Mouse (Mus musculus) kidney, embryonic 14.5 days (tissue): Measurements from ENCODE around the gene Dlg2. TPM values are rescaled to one million over a fixed set of nuclear protein-coding genes. Genes with fewer than 3 reads are reported as not detected.

Experiments
- ATAC-seq: fragments of 200-750 bp; cut with Nextera tagmentation; 2 replicates; pipeline ENCODE4 v1.8.0; 2017; ENCODE audit warnings: moderate number of reproducible peaks, mild to moderate bottlenecking, moderate TSS enrichment, moderate library complexity; ENCODE audit not compliant: low FRiP score, low TSS enrichment
- H3K27ac ChIP-seq: fragments of 300-500 bp; sonication (generic); 2 replicates; pipeline ENCODE4 v1.5.1; 2014; ENCODE audit warnings: low read depth, mild to moderate bottlenecking, low read length, moderate library complexity, mixed read lengths
- H3K27me3 ChIP-seq: fragments of 300-500 bp; sonication (generic); 2 replicates; pipeline ENCODE4 v1.6.1; 2014; ENCODE audit warnings: mild to moderate bottlenecking, low read length; ENCODE audit not compliant: control insufficient read depth, insufficient read depth
- H3K36me3 ChIP-seq: fragments of 300-500 bp; sonication (generic); 2 replicates; pipeline ENCODE4 v1.6.1; 2014; ENCODE audit warnings: low read length, mixed read lengths; ENCODE audit not compliant: control insufficient read depth, insufficient read depth
- H3K4me1 ChIP-seq: fragments of 300-500 bp; sonication (generic); 2 replicates; pipeline ENCODE4 v1.6.1; 2014; ENCODE audit warnings: low read length, mixed read lengths; ENCODE audit not compliant: control insufficient read depth, insufficient read depth
- H3K4me2 ChIP-seq: fragments of 300-500 bp; sonication (generic); replicated peaks from 2 replicates; pipeline ENCODE4 v1.6.1; 2014; ENCODE audit warnings: low read depth, mild to moderate bottlenecking, low read length
- H3K4me3 ChIP-seq: fragments of 300-500 bp; sonication (generic); 2 replicates; pipeline ENCODE4 v1.5.1; 2014; ENCODE audit warnings: mild to moderate bottlenecking, low read length
- H3K9ac ChIP-seq: fragments of 300-500 bp; sonication (generic); 2 replicates; pipeline ENCODE4 v1.6.1; 2014; ENCODE audit warnings: low read depth, mild to moderate bottlenecking, low read length, moderate library complexity
- H3K9me3 ChIP-seq: fragments of 300-500 bp; sonication (generic); 2 replicates; pipeline ENCODE4 v1.6.1; 2016; ENCODE audit warnings: low read length; ENCODE audit not compliant: control insufficient read depth
- WGBS: fragments of 180-500 bp; shearing (Covaris S2); extraction: QIAGEN DNeasy Blood & Tissue Kit; methylation state at CpG from one replicate; pipeline ENCODE4 v1.1.7; 2014; 5-methylcytosine and 5-hydroxymethylcytosine counted together
- polyA plus RNA-seq: library from polyadenylated mRNA; unstranded; fragments of >200 nt; fragmentation: Nextera tagmentation; extraction: Ambion mirVana; gene quantifications from 2 replicates; pipeline ENCODE4 v1.2.1, GENCODE M21; 2014

The Dlg2 gene
- polyA plus RNA-seq, 1 experiment from 2014 or later = 0.97 TPM

- no peaks in the 10 kb centered on the region for H3K27me3 ChIP-seq
- 63% methylated on average over 1 of the region's 1 CpGs for WGBS
- H3K9ac ChIP-seq = no peak overlapping the region
- H3K27ac ChIP-seq = no peak overlapping the region
- H3K9me3 ChIP-seq = no peaks in the 10 kb centered on the region
- no peak overlapping the region for H3K4me2 ChIP-seq
- no peaks in the 10 kb centered on the region for H3K4me1 ChIP-seq
- peak; percentile 35; the same call in 1 of the 2 replicates for ATAC-seq
- no peaks in the 10 kb centered on the region for H3K36me3 ChIP-seq
- H3K4me3 ChIP-seq = no peak overlapping the region
These were observed 227.5 kb downstream of the Dlg2 start for GRCm38 (mm10) chr7:90703951-90704350.

- Histone ChIP-seq H3K9ac (no peak overlapping the region), H3K27me3 (no peaks in the 10 kb centered on the region), H3K27ac (no peak overlapping the region), H3K4me1 (no peaks in the 10 kb centered on the region), H3K9me3 (no peaks in the 10 kb centered on the region), H3K4me2 (no peak overlapping the region), H3K4me3 (no peak overlapping the region), H3K36me3 (no peaks in the 10 kb centered on the region)
- no peak for ATAC-seq
- WGBS = 66% methylated on average over 3 of the region's 3 CpGs
These were observed 257.6 kb downstream of the Dlg2 start for GRCm38 (mm10) chr7:90734086-90734485.

- H3K4me2 ChIP-seq = no peak overlapping the region
- no peaks in the 10 kb centered on the region for H3K27me3 ChIP-seq
- no peaks in the 10 kb centered on the region for H3K4me1 ChIP-seq
- no peaks in the 10 kb centered on the region for H3K9me3 ChIP-seq
- H3K27ac ChIP-seq = no peak overlapping the region
- H3K36me3 ChIP-seq = no peaks in the 10 kb centered on the region
- no peak for ATAC-seq
- WGBS = 66% methylated on average over 1 of the region's 1 CpGs
- no peak overlapping the region for H3K9ac ChIP-seq
- no peak overlapping the region for H3K4me3 ChIP-seq
These were observed 259.9 kb downstream of the Dlg2 start for GRCm38 (mm10) chr7:90736369-90736768.

- no peak for ATAC-seq
- no peaks in the 10 kb centered on the region for H3K27me3 ChIP-seq
- no peaks in the 10 kb centered on the region for H3K4me1 ChIP-seq
- H3K36me3 ChIP-seq = no peaks in the 10 kb centered on the region
- 93% methylated on average over 1 of the region's 1 CpGs for WGBS
- no peak overlapping the region for H3K4me3 ChIP-seq
- no peak overlapping the region for H3K27ac ChIP-seq
- H3K9ac ChIP-seq = no peak overlapping the region
- no peaks in the 10 kb centered on the region for H3K9me3 ChIP-seq
- no peak overlapping the region for H3K4me2 ChIP-seq
These were observed 272.2 kb downstream of the Dlg2 start for GRCm38 (mm10) chr7:90748636-90749035.

- Histone ChIP-seq H3K36me3 (no peaks in the 10 kb centered on the region), H3K4me1 (no peaks in the 10 kb centered on the region), H3K27me3 (no peaks in the 10 kb centered on the region), H3K27ac (no peak overlapping the region), H3K4me3 (no peak overlapping the region), H3K9ac (no peak overlapping the region), H3K9me3 (no peaks in the 10 kb centered on the region), H3K4me2 (no peak overlapping the region)
- WGBS = 91% methylated on average over 1 of the region's 1 CpGs
- no peak for ATAC-seq
These were observed 311.5 kb downstream of the Dlg2 start for GRCm38 (mm10) chr7:90787945-90788344.

- Histone ChIP-seq H3K9me3 (no peaks in the 10 kb centered on the region), H3K36me3 (no peaks in the 10 kb centered on the region), H3K4me1 (no peaks in the 10 kb centered on the region), H3K9ac (no peak overlapping the region), H3K4me2 (no peak overlapping the region), H3K27me3 (no peaks in the 10 kb centered on the region), H3K4me3 (no peak overlapping the region), H3K27ac (no peak overlapping the region)
- no peak for ATAC-seq
- 59% methylated on average over 1 of the region's 1 CpGs for WGBS
These were observed 315.1 kb downstream of the Dlg2 start for GRCm38 (mm10) chr7:90791522-90791921.

- ATAC-seq = no peak
- H3K4me2 ChIP-seq = no peak overlapping the region
- 89% methylated on average over 3 of the region's 3 CpGs for WGBS
These were observed 349.2 kb downstream of the Dlg2 start for GRCm38 (mm10) chr7:90825640-90826039.

GRCm38 (mm10) chr7:90841276-90841675 is 364.8 kb downstream of the Dlg2 start:
- no peaks in the 10 kb centered on the region for H3K36me3 ChIP-seq
- no peak overlapping the region for H3K9ac ChIP-seq
- WGBS = 80% methylated on average over 4 of the region's 4 CpGs

More at GRCm38 (mm10) chr7:90825640-90826039, 349.2 kb downstream of the Dlg2 start:
- Histone ChIP-seq H3K4me1 (no peaks in the 10 kb centered on the region), H3K27me3 (no peaks in the 10 kb centered on the region), H3K9ac (no peak overlapping the region), H3K9me3 (no peaks in the 10 kb centered on the region), H3K36me3 (no peaks in the 10 kb centered on the region), H3K4me3 (no peak overlapping the region), H3K27ac (no peak overlapping the region)

GRCm38 (mm10) chr7:90843345-90844293 is 367.1 kb downstream of the Dlg2 start:
- Histone ChIP-seq H3K4me1 (no peaks in the 10 kb centered on the region), H3K4me3 (no peak overlapping the region), H3K9ac (no peak overlapping the region), H3K27ac (no peak overlapping the region), H3K36me3 (no peaks in the 10 kb centered on the region), H3K9me3 (no peaks in the 10 kb centered on the region), H3K27me3 (no peaks in the 10 kb centered on the region), H3K4me2 (no peak overlapping the region)
- ATAC-seq = no peak
- 66% methylated on average over 5 of the region's 5 CpGs for WGBS

More at GRCm38 (mm10) chr7:90841276-90841675, 364.8 kb downstream of the Dlg2 start:
- H3K4me1 ChIP-seq = no peaks in the 10 kb centered on the region
- no peaks in the 10 kb centered on the region for H3K27me3 ChIP-seq
- no peak overlapping the region for H3K4me2 ChIP-seq
- no peak overlapping the region for H3K4me3 ChIP-seq
- no peak for ATAC-seq
- no peaks in the 10 kb centered on the region for H3K9me3 ChIP-seq
- no peak overlapping the region for H3K27ac ChIP-seq
